ENCODE assay signal across 9 mouse cellular contexts in the genomic region with DNA sequence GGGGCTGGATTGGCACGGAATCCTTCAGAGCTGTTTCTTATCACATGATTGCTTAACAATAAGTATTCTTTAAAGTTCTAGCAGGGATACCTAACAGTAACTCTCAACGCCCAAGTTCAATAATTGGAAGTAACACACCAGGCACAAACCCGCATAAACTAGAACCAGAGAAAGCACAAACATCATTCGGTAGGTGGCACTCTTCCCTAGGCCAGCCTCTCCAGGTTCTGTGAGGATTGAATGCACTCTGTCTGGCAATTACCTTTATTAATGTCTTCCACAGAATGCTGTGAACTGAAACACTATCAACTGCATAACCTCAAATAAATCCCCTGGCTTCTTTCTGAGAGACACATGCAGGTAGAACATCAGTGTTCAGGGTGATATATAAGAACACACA.
DNase-seq lines count a peak whose midpoint lies in the region; ATAC-seq and TF ChIP-seq lines count a peak whose summit lies in the region.
"Had no signal": no experiment of that assay in that cellular context is flagged by ENCODE, and none has a peak within 500 bp of the region (broad histone marks: within the 10 kb centered on the region; RNA-seq: fewer than 3 reads in every experiment).

No protein-coding gene starts in this region.

- no peak for DNase-seq in heart, adult 2 months
- no peak for DNase-seq in heart, postnatal 25 days (ENCODE audit: low spot score)
- peak; percentile 14 for DNase-seq in urinary bladder, postnatal 14 days (ENCODE audit: low spot score)
- DNase-seq in urinary bladder, adult 2 months (ENCODE audit: low spot score): no peak
- DNase-seq in layer of hippocampus, adult 18-20 months (ENCODE audit: low spot score in 2 of 2): peak; percentile 15 to 65
- peak; percentile 15 for DNase-seq in right cerebral cortex, postnatal 4 days
- no peak for DNase-seq in heart, postnatal 4 days

- intact Hi-C loops in heart, adult 2 months (cut with DNase I): no loop called here
- intact Hi-C loops in heart, postnatal 25 days (cut with DNase I): no loop called here

- H3K9ac ChIP-seq in heart, adult 2 months (ENCODE audit: low read depth, low read length): no peak overlapping the region

- TF ChIP-seq POLR2A in heart, adult 2 months (IDR thresholded peaks at IDR 0.05; ENCODE audit: insufficient read depth, low read depth, low read length): no peak

- ATAC-seq in granulocyte monocyte progenitor cell, adult 5-6 weeks (replicated peaks; ENCODE audit: poor library complexity, severe bottlenecking): no peak

- WGBS in heart, adult 2 months: 59% methylated on average over 4 of the region's 4 CpGs

- no peak overlapping the region for H3K27ac ChIP-seq in heart, adult 2 months

- peak; percentile 52 for TF ChIP-seq CTCF in heart, adult 2 months (IDR thresholded peaks at IDR 0.05)

- H3K27me3 ChIP-seq in heart, adult 2 months (ENCODE audit: control insufficient read depth, insufficient read depth, low read length): no peaks in the 10 kb centered on the region

- no peak overlapping the region for H3K4me3 ChIP-seq in heart, adult 2 months
- H3K4me3 ChIP-seq: erythroblast, embryonic 14.5 days had no signal

- no peak for TF ChIP-seq EP300 in heart, adult 2 months (IDR thresholded peaks at IDR 0.05; ENCODE audit: insufficient read depth, low read depth, low read length)

- no peaks in the 10 kb centered on the region for H3K36me3 ChIP-seq in heart, adult 2 months (ENCODE audit: control insufficient read depth, insufficient read depth, low read length)

- no peaks in the 10 kb centered on the region for H3K79me2 ChIP-seq in heart, adult 2 months (replicated peaks; ENCODE audit: control insufficient read depth, insufficient read depth, low read length)

- H3K4me1 ChIP-seq in heart, adult 2 months (ENCODE audit: control insufficient read depth, insufficient read depth, low read length): no peaks in the 10 kb centered on the region

Comparison
In these comparisons a context has a peak if more than half of its experiments do, and no peak if none do; other contexts are left out.
1. DNase-seq: peak in urinary bladder, postnatal 14 days (single experiment), layer of hippocampus, adult 18-20 months (2 of 2) and right cerebral cortex, postnatal 4 days (single experiment); none in heart, adult 2 months (0 of 2), heart, postnatal 25 days (single experiment), urinary bladder, adult 2 months (single experiment) and heart, postnatal 4 days (single experiment).